Mouse (Mus musculus) ES-Bruce4 (cell line): Measurements from ENCODE around the gene Slc26a8. TPM values are rescaled to one million over a fixed set of nuclear protein-coding genes. Genes with fewer than 3 reads are reported as not detected.

ENCODE experiments used
- H3K27ac ChIP-seq: 2 replicates; pipeline ENCODE4 v1.5.1; 2012; ENCODE audit warnings: low read length, inconsistent platforms; ENCODE audit not compliant: insufficient read depth
- H3K27me3 ChIP-seq: 2 replicates; pipeline ENCODE4 v1.6.1; 2012; ENCODE audit warnings: mild to moderate bottlenecking, low read length, inconsistent platforms; ENCODE audit not compliant: control insufficient read depth, poor library complexity, insufficient read depth, severe bottlenecking
- H3K36me3 ChIP-seq: 2 replicates; pipeline ENCODE4 v1.6.1; 2012; ENCODE audit warnings: inconsistent platforms, mild to moderate bottlenecking, low read length, moderate library complexity; ENCODE audit not compliant: control insufficient read depth, poor library complexity, insufficient read depth, severe bottlenecking
- H3K4me1 ChIP-seq: one replicate; pipeline ENCODE4 v1.8.1; 2011; ENCODE audit warnings: low read length; ENCODE audit not compliant: control insufficient read depth, insufficient read depth
- H3K4me3 ChIP-seq: 2 replicates; pipeline ENCODE4 v1.5.1; 2011; ENCODE audit warnings: low read depth, mild to moderate bottlenecking, low read length
- H3K9ac ChIP-seq: 2 replicates; pipeline ENCODE4 v1.6.1; 2012; ENCODE audit warnings: low read depth, mild to moderate bottlenecking, inconsistent platforms; ENCODE audit not compliant: poor library complexity, severe bottlenecking
- H3K9me3 ChIP-seq: replicated peaks from 2 replicates; pipeline ENCODE4 v1.6.1; 2012; ENCODE audit warnings: mild to moderate bottlenecking, low read length, inconsistent platforms; ENCODE audit not compliant: control insufficient read depth, poor library complexity, insufficient read depth, severe bottlenecking
- CTCF ChIP-seq: IDR thresholded peaks from one replicate; pipeline ENCODE4 v1.8.1; 2011; ENCODE audit warnings: low read depth, low read length
- EP300 ChIP-seq: IDR thresholded peaks from 2 replicates; pipeline ENCODE4 v1.6.1; 2011; ENCODE audit warnings: low read depth, low read length; ENCODE audit not compliant: insufficient read depth
- POLR2A ChIP-seq: IDR thresholded peaks from one replicate; pipeline ENCODE4 v1.8.1; 2011; ENCODE audit warnings: low read length; ENCODE audit not compliant: insufficient read depth
- polyA plus RNA-seq: library from polyadenylated mRNA; stranded (reverse); fragments of >200 nt; gene quantifications from 2 replicates; pipeline ENCODE4 v1.2.4, GENCODE M21; 2011; ENCODE audit warnings: low read depth; ENCODE audit not compliant: missing spikeins, insufficient read depth, insufficient read length

Gene Slc26a8
- polyA plus RNA-seq, 1 experiment, result 2.3 TPM

DNA sequence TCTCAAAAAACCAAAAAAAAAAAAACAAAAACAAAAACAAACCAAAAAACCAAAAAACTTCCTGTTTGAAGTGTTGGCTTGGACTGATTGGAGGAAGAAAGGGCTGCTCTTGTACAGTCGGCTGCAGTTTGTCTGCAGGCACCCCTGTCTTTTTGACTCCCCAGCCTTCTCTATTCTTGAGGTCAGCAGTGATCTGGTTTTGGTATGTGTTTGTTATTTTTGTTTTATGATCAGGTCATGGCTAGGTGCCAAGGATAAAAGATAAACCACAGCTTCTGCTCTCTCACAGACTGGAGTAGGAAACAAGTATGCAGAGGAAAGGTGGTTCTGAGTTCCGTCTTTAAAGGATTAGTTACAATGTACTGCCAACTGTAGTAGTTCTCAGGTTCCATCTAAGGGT, 12.6 kb upstream of the Slc26a8 start:
- no peak overlapping the region for H3K27ac ChIP-seq
- H3K9me3 ChIP-seq, result no peaks in the 10 kb centered on the region
- TF ChIP-seq POLR2A (no peak), EP300 (no peak), CTCF (no peak)
- H3K9ac ChIP-seq, result no peak overlapping the region
- no peaks in the 10 kb centered on the region for H3K27me3 ChIP-seq
- H3K36me3 ChIP-seq, result no peaks in the 10 kb centered on the region
- H3K4me3 ChIP-seq, result no peak overlapping the region
- no peaks in the 10 kb centered on the region for H3K4me1 ChIP-seq

DNA sequence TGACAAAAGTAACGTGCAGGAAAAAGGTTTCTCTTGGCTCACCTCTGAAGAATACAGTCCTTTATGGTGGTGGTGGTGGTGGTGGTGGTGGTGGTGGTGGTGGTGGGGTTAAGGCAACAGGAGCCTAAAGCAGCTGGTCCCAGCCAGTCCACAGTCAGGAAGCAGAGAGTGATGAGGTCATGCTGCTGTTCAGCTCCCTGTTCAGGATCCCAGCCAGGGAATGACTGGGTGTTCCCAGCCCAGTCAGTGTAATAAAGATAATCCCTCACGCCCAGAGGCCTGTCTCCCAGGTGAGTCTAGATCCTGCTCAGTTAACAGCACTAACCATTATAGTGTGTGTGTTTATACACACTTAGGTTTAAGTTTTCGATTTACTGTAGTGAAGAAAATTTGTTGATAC, 11.7 kb upstream of the Slc26a8 start:
- no peak for TF ChIP-seq CTCF
- TF ChIP-seq POLR2A, result no peak
- Histone ChIP-seq H3K27ac (no peak overlapping the region), H3K27me3 (no peaks in the 10 kb centered on the region), H3K9me3 (no peaks in the 10 kb centered on the region), H3K9ac (no peak overlapping the region), H3K4me3 (no peak overlapping the region), H3K36me3 (no peaks in the 10 kb centered on the region), H3K4me1 (peaks cover 2% of the 10 kb centered on the region)

- Histone ChIP-seq H3K9ac (no peak overlapping the region), H3K9me3 (no peaks in the 10 kb centered on the region), H3K27me3 (no peaks in the 10 kb centered on the region), H3K4me3 (no peak overlapping the region), H3K4me1 (peaks cover 2% of the 10 kb centered on the region), H3K27ac (no peak overlapping the region), H3K36me3 (no peaks in the 10 kb centered on the region)
- TF ChIP-seq CTCF (no peak), EP300 (no peak), POLR2A (no peak)
Observed at GRCm38 (mm10) chr17:28701171-28701570, 11.1 kb upstream of the Slc26a8 start.

DNA sequence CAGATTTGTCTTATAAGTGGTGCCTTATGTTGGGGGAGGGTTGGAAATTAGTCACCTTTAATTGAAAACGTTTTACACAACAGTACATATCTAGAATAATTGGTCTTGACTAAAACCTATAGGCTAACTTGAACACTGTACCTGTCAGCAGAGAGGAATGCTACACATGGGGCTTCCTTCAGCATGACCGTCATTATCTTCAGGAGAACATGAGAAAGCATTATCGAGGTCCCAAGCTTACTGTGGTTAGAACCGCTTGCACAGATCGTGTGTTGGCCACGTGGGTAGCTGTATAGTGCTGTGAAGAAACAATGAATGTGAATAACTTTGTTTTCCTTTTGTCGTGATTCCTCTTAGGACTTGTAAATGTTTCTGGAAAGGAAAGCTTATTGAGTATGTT, 9.8 kb upstream of the Slc26a8 start:
- TF ChIP-seq EP300 (no peak), CTCF (no peak), POLR2A (no peak)
- no peak overlapping the region for H3K27ac ChIP-seq

GRCm38 (mm10) chr17:28698672-28699071, 8.6 kb upstream of the Slc26a8 start:
- TF ChIP-seq CTCF, result no peak
- no peak for TF ChIP-seq EP300
- TF ChIP-seq POLR2A, result no peak

More for the DNA sequence above, 9.8 kb upstream of the Slc26a8 start:
- Histone ChIP-seq H3K4me3 (no peak overlapping the region), H3K9ac (no peak overlapping the region), H3K9me3 (no peaks in the 10 kb centered on the region), H3K36me3 (no peaks in the 10 kb centered on the region), H3K27me3 (no peaks in the 10 kb centered on the region), H3K4me1 (peaks cover 2% of the 10 kb centered on the region)

DNA sequence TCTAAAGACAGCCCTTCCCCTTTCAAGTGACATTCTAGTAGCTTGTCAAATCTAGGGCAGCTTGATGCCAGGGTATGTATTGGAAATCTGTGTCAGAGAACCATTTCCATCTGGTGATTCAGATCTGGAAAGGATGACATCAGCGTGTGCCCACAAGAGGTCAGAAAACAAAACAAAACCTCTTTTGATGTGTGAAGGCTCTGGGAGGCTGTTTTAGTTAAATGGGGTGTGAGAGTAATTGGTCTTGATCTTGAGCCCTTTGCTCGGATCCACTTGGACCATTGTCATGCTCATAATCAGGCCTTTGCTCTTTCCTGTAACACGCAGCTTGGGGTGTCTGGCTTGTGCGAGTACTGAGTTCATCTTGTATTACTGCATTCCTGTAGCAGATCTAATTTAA, 8.2 kb upstream of the Slc26a8 start:
- H3K36me3 ChIP-seq, result peaks cover 3% of the 10 kb centered on the region; the same call in 1 of the 2 replicates
- no peaks in the 10 kb centered on the region for H3K9me3 ChIP-seq
- no peaks in the 10 kb centered on the region for H3K27me3 ChIP-seq
- H3K4me3 ChIP-seq, result no peak overlapping the region
- peaks cover 6% of the 10 kb centered on the region for H3K4me1 ChIP-seq
- no peak overlapping the region for H3K27ac ChIP-seq
- H3K9ac ChIP-seq, result no peak overlapping the region
- TF ChIP-seq POLR2A (no peak), EP300 (no peak), CTCF (no peak)

More at GRCm38 (mm10) chr17:28698672-28699071, 8.6 kb upstream of the Slc26a8 start:
- H3K4me3 ChIP-seq, result no peak overlapping the region
- H3K27ac ChIP-seq, result no peak overlapping the region
- no peaks in the 10 kb centered on the region for H3K9me3 ChIP-seq
- H3K27me3 ChIP-seq, result no peaks in the 10 kb centered on the region
- peaks cover 3% of the 10 kb centered on the region for H3K4me1 ChIP-seq
- H3K9ac ChIP-seq, result no peak overlapping the region
- H3K36me3 ChIP-seq, result peaks cover 3% of the 10 kb centered on the region; the same call in 1 of the 2 replicates
